Mouse (Mus musculus): ENCODE measurements around the gene Ret. TPM values are rescaled to one million over a fixed set of nuclear protein-coding genes. Genes with fewer than 3 reads are reported as not detected.
A peak's percentile ranks its signal among the peaks of the same experiment; 100 is the strongest.

The Ret gene
- polyA plus RNA-seq, 1 experiment from 2014 or later: 14.7 TPM

DNA sequence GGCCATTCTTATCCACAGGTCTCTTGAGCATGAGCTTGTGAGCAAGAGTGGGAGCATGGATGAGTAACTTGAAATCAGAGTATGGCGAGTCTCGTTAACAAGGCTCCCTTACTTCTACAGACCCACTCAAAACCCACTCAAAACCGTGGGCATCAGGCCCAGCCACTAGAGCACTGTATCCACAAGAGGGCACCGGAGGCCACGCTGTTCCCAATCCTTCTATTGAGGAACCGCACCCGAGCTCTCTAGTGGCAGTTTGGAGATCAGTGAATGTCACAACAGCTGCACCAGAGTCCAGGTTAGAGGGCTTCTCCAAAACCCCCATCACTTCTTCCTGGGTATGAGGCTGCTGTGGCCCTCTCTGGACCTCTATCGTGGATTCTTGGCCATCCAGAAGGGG lies 2.4 kb downstream of the Ret start:
- Histone ChIP-seq H3K4me3 (replicated peaks) (peak overlapping the region; percentile 63; the same call in 1 of the 2 replicates), H3K9me3 (no peaks in the 10 kb centered on the region), H3K4me2 (replicated peaks) (peak overlapping the region; percentile 7; the same call in 1 of the 2 replicates), H3K27me3 (replicated peaks) (peaks cover 46% of the 10 kb centered on the region), H3K36me3 (no peaks in the 10 kb centered on the region), H3K9ac (no peak overlapping the region), H3K4me1 (replicated peaks) (peaks cover 13% of the 10 kb centered on the region; the same call in 1 of the 2 replicates), H3K27ac (no peak overlapping the region)
- WGBS: 36% methylated on average over 8 of the region's 8 CpGs
- ATAC-seq: no peak

DNA sequence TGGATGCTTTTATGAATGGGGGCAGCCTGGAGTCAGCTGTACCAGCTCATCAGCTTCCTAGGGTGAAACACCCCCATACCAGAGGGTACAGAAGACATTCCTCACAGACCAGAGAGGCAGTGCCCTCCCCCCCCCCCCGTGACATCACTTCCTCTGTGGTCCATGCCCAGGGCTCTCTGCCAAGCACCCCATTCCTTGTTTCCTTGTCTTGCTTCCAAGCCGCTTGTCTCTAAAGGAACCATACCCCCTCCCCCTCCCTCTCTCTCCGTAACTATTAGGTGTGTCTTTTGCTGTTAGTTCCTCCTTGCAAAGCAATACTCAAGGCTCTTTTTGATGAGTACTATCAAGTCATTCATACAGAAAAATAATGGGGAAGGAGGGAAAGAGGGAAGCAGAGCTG lies 4.6 kb downstream of the Ret start:
- Histone ChIP-seq H3K4me1 (replicated peaks) (peaks cover 13% of the 10 kb centered on the region; the same call in 1 of the 2 replicates), H3K4me2 (replicated peaks) (no peak overlapping the region), H3K4me3 (replicated peaks) (no peak overlapping the region), H3K27ac (no peak overlapping the region), H3K36me3 (no peaks in the 10 kb centered on the region), H3K27me3 (replicated peaks) (peaks cover 30% of the 10 kb centered on the region), H3K9me3 (no peaks in the 10 kb centered on the region), H3K9ac (no peak overlapping the region)
- WGBS: 43% methylated on average over 3 of the region's 3 CpGs
- no peak for ATAC-seq

DNA sequence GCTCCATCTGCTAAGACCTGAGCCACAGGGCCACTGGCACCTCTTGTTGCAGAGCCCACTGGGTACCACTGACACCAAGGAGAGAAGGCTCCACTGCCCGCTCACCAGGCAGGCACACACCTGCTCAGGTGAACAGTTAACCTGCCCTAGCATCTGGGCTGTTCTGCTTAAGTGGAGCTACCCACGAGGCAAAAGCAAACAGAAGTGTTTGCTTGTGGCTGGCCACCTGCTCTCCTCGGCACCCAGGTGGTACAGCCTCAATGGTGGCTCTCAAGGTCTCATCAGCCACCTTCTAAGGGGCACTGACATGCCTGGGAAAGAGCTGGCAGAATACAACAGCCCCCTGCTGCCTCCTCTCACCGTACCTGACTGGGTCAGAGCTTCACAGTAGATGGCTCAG lies 5.3 kb downstream of the Ret start:
- ATAC-seq: no peak
- peaks cover 23% of the 10 kb centered on the region for H3K27me3 ChIP-seq (replicated peaks)

DNA sequence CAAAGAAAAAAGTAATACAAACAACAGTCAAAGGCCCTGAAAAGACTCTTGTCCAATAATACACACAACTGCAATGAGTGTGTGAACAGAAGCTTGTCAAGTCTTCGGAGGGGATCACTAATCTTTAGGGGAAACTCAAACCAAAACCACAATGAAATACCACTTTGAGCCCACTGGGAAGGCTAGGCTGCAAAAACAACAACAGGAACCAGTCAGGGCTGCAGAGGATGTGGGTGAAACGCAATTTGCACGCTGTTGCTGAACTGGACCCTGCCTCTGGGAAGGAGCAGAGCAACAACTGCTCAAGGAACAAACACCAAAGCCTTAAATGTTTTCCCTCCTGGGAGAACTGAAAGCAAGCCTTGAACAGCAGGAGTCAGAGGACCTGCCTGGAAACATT lies 7.8 kb downstream of the Ret start:
- Histone ChIP-seq H3K4me1 (replicated peaks) (peaks cover 5% of the 10 kb centered on the region; the same call in 1 of the 2 replicates), H3K9ac (no peak overlapping the region), H3K27me3 (replicated peaks) (no peaks in the 10 kb centered on the region; the same call in 1 of the 2 replicates), H3K4me2 (replicated peaks) (no peak overlapping the region), H3K9me3 (no peaks in the 10 kb centered on the region), H3K36me3 (no peaks in the 10 kb centered on the region), H3K4me3 (replicated peaks) (no peak overlapping the region), H3K27ac (no peak overlapping the region)
- ATAC-seq: no peak
- 51% methylated on average over 3 of the region's 3 CpGs for WGBS

More for the DNA sequence above, 5.3 kb downstream of the Ret start:
- 45% methylated on average over 4 of the region's 4 CpGs for WGBS
- Histone ChIP-seq H3K9me3 (no peaks in the 10 kb centered on the region), H3K4me1 (replicated peaks) (peaks cover 11% of the 10 kb centered on the region; the same call in 1 of the 2 replicates), H3K27ac (no peak overlapping the region), H3K4me2 (replicated peaks) (no peak overlapping the region), H3K9ac (no peak overlapping the region), H3K4me3 (replicated peaks) (no peak overlapping the region), H3K36me3 (no peaks in the 10 kb centered on the region)

DNA sequence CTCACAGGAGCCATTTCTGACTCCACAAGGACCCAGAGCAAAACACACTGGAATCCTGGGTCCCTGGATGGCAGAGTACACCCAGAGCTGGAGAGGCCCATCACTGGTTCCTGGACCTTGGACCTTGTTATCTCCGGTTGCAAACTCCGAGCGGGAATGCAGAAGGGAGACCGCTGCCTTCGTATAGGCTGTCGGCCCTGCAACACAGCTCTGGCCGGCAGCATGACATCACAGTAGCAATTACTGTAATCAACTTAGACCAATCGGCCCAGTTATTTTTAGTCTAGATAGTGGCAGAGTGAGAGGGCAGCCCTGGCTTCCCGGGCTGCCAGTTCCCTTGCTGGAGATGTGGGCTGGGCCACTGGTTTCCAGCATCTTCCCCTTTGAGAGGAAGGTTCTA lies 8.9 kb downstream of the Ret start:
- Histone ChIP-seq H3K27ac (peak overlapping the region; percentile 24; the same call in 1 of the 2 replicates), H3K27me3 (replicated peaks) (no peaks in the 10 kb centered on the region; the same call in 1 of the 2 replicates), H3K4me2 (replicated peaks) (no peak overlapping the region; the same call in 1 of the 2 replicates), H3K36me3 (no peaks in the 10 kb centered on the region), H3K9me3 (no peaks in the 10 kb centered on the region), H3K4me3 (replicated peaks) (no peak overlapping the region), H3K9ac (no peak overlapping the region), H3K4me1 (replicated peaks) (peaks cover 5% of the 10 kb centered on the region; the same call in 1 of the 2 replicates)
- ATAC-seq: peak; percentile 92
- WGBS: 59% methylated on average over 9 of the region's 9 CpGs

DNA sequence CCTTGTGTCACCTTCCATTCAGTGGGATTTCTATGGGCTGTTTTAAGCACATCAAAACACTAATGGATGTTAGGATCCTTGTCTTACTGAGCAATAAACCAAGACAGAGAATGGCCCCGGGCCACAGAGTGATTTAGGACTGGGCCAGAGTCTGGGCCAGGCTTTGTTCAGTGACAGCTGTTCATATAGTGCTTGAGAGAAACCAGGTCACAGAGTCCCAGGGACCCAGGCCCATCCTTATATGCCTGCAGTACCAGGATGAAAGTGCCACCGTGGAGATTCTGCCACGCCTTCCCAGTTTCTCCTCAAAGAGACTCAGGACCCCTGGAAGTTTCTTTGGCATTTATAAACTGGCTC lies 10.3 kb downstream of the Ret start:
- WGBS: 61% methylated on average over 3 of the region's 3 CpGs
- 0 out of 2 replicates have a peak overlapping the region, but pooled peaks have one; percentile 15 for H3K27ac ChIP-seq
- H3K4me2 ChIP-seq (replicated peaks): no peak overlapping the region
- H3K9ac ChIP-seq: no peak overlapping the region
- H3K27me3 ChIP-seq (replicated peaks): no peaks in the 10 kb centered on the region
- ATAC-seq: no peak
- peaks cover 3% of the 10 kb centered on the region; the same call in 1 of the 2 replicates for H3K4me1 ChIP-seq (replicated peaks)
- H3K4me3 ChIP-seq (replicated peaks): no peak overlapping the region
- H3K9me3 ChIP-seq: no peaks in the 10 kb centered on the region
- no peaks in the 10 kb centered on the region for H3K36me3 ChIP-seq

DNA sequence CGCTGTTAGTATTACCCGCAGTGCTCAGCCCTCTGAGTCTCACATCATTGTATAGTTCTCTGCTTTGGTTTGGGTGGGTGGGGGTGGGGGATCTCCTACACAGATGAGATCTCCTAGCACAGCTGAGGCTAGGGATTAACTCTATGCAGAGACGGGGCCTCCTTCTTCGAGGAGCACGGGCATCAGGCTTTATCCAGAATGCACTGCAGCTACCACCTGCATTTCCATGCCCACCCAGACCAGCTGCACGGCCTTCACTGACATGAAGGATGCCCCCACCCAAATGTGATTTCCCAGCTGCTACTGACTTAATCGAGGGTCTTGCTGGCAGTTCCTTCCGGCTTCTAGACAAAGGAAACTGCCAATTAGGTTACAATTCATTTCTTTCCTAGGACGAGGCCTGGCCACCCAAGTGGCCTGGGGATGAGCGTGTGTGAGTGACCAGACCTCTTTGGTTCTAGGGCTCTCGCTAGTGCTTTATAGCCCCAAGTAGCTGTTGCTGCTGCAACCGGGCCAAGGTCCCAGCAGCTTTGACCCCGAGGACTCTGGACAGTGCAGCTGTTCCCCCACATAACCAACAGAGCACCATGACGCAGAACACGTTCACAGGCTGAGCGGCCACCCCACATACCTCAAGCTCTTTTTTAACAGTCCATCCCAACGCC lies 10.8 kb downstream of the Ret start:
- Histone ChIP-seq H3K9me3 (no peaks in the 10 kb centered on the region), H3K4me3 (replicated peaks) (no peak overlapping the region), H3K27ac (no peak overlapping the region), H3K4me2 (replicated peaks) (no peak overlapping the region), H3K9ac (no peak overlapping the region), H3K4me1 (replicated peaks) (peaks cover 3% of the 10 kb centered on the region; the same call in 1 of the 2 replicates), H3K27me3 (replicated peaks) (no peaks in the 10 kb centered on the region), H3K36me3 (no peaks in the 10 kb centered on the region)
- ATAC-seq: no peak
- WGBS: 56% methylated on average over 17 of the region's 17 CpGs

DNA sequence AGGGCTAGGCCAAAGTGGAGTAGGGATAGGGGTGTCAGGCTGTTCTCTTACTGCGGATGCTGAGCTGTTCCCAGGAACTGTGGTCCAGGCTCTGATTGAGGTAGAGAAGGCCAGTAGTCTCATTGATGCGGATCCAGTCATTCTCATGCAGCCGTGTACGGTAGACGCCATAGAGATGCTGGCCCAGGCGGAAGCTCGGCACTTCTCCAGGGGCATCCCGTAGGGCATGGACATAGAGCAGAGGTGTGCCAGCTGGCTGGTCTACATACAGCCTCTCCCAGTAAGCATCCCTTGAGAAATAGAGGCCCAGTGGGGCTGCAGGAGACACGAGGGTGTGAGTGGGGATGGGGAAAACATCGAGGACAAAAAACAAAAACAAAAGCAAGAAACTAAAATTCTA lies 13.4 kb downstream of the Ret start:
- WGBS: 91% methylated on average over 10 of the region's 10 CpGs
- no peak overlapping the region for H3K9ac ChIP-seq
- H3K36me3 ChIP-seq: no peaks in the 10 kb centered on the region
- no peaks in the 10 kb centered on the region for H3K27me3 ChIP-seq (replicated peaks)
- no peak for ATAC-seq
- no peak overlapping the region for H3K4me2 ChIP-seq (replicated peaks)
- no peaks in the 10 kb centered on the region for H3K9me3 ChIP-seq
- H3K4me1 ChIP-seq (replicated peaks): peaks cover 13% of the 10 kb centered on the region
- H3K27ac ChIP-seq: no peak overlapping the region
- no peak overlapping the region for H3K4me3 ChIP-seq (replicated peaks)

DNA sequence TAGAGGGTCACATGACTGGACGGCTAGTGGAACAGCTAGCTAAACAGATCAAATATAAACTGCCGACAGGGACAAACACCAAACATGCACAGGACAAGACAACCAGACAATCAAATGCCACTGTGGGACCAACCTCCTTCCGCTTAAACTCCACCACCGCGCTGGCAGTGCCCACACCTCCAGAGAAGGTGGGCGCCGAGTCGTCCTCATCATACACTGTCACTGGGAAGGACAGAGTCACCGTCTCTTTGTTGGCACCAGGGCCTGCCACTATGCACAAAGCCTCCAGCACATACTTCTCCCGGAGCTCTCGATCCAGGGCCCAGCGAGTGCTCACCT lies 17.5 kb downstream of the Ret start:
- no peaks in the 10 kb centered on the region for H3K27me3 ChIP-seq (replicated peaks)
- no peaks in the 10 kb centered on the region for H3K9me3 ChIP-seq
- no peak overlapping the region for H3K9ac ChIP-seq
- no peak overlapping the region for H3K27ac ChIP-seq
- no peak overlapping the region for H3K4me3 ChIP-seq (replicated peaks)
- H3K4me2 ChIP-seq (replicated peaks): 0 out of 2 replicates have a peak overlapping the region, but pooled peaks have one; percentile 12
- 75% methylated on average over 12 of the region's 12 CpGs for WGBS
- H3K36me3 ChIP-seq: no peaks in the 10 kb centered on the region
- ATAC-seq: peak; percentile 13; the same call in 1 of the 2 replicates
- peaks cover 10% of the 10 kb centered on the region for H3K4me1 ChIP-seq (replicated peaks)

DNA sequence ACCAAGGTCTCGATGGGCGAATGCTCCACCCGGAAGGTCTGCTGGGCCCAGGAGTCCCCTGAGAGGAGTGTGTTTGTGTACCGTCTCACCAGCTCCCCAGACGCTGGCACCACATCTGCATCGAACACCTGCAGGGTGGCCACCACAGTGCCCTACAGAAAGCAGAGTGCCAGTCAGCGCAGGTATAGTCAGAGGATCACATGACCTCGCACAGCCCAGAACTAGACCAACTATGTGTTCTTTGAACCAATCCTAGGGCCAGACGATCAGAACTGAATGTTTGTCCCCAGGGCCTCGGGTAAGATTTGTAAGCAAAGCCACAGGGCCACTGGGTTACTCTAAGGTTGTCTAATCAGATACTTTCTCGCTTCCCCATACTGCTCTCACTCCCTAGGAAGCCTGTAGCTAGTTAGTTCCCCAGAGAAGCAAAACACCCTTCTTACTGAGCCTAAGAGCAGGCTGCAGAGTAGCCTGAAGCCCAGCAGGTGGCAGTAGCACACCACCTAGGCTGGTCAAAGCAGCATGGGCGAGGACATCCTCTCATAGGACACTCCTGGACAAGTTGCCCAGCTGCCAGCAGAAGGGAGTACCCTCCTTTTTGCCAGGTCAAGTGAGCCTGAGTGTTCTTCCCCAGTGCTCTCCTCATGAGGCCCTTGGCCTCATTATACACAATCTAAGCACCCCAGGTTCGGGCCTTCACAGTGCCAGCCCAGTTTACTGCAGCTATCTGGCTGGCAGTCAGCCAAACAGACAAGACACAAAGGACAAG lies 18.0 kb downstream of the Ret start:
- H3K36me3 ChIP-seq: no peaks in the 10 kb centered on the region
- no peak overlapping the region for H3K9ac ChIP-seq
- WGBS: 58% methylated on average over 13 of the region's 13 CpGs
- H3K4me2 ChIP-seq (replicated peaks): 0 out of 2 replicates have a peak overlapping the region, but pooled peaks have one; percentile 12
- H3K4me1 ChIP-seq (replicated peaks): peaks cover 10% of the 10 kb centered on the region
- H3K4me3 ChIP-seq (replicated peaks): no peak overlapping the region
- H3K27ac ChIP-seq: no peak overlapping the region
- ATAC-seq: peak; percentile 81
- no peaks in the 10 kb centered on the region for H3K27me3 ChIP-seq (replicated peaks)
- no peaks in the 10 kb centered on the region for H3K9me3 ChIP-seq

DNA sequence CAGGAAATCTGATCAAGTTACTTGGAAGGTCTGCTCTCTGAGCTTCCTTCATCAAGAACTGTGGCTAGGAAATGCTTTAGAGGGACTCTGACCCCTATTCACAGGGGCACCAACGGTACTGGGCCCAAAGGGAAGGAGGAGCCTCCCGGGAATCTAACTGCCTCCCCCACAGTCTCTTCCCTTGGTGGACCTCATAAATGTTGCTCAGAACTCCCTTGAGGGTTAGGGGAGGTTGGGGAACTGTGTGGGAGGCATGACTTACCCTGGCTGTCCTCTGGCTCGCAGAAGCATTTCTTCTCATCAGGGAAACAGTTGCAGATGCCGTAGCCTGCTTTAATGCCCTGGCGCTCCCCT lies 23.6 kb downstream of the Ret start:
- Histone ChIP-seq H3K9me3 (no peaks in the 10 kb centered on the region), H3K9ac (no peak overlapping the region), H3K27ac (no peak overlapping the region), H3K4me3 (replicated peaks) (no peak overlapping the region), H3K27me3 (replicated peaks) (no peaks in the 10 kb centered on the region), H3K4me2 (replicated peaks) (no peak overlapping the region), H3K36me3 (no peaks in the 10 kb centered on the region), H3K4me1 (replicated peaks) (no peaks in the 10 kb centered on the region)
- 72% methylated on average over 5 of the region's 5 CpGs for WGBS
- ATAC-seq: no peak; the same call in 1 of the 2 replicates

DNA sequence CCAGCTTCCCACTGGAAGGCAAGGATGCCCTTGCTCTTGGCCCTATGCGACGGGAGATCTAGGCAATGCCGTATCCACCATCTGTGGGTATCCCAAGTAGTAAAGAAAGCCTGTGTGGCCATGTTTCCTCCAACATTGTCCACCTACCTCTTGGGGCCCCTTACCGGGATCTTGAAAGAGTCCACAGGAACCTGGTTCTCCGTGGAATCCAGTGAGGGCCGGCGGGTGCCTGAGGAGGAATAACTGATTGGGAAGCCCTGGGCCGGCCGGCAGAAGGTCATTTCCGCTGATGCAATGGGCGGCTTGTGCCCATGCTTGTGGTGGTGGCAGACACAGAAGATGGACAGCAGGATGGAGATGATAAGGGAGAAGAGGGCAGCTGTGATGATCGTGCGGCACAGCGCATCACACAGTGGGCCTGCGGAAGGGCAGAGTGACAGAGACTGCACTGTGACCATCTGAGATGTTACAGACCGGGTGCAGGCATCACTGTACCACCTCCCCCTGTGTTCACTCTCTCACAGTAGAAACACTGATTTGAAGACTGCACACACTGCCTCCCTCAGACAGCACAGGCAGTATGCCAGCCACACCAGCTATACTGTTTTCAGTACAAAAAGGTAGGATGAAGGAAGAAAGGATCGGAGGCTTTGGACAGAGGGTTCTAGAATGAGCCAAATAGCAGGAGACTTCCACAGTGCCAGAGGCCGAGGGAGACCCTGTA lies 24.1 kb downstream of the Ret start:
- no peak overlapping the region for H3K27ac ChIP-seq
- no peak overlapping the region for H3K4me2 ChIP-seq (replicated peaks)
- no peaks in the 10 kb centered on the region for H3K9me3 ChIP-seq
- no peak for ATAC-seq
- no peaks in the 10 kb centered on the region for H3K27me3 ChIP-seq (replicated peaks)
- H3K36me3 ChIP-seq: no peaks in the 10 kb centered on the region
- 87% methylated on average over 18 of the region's 18 CpGs for WGBS
- no peak overlapping the region for H3K4me3 ChIP-seq (replicated peaks)
- H3K9ac ChIP-seq: no peak overlapping the region
- H3K4me1 ChIP-seq (replicated peaks): no peaks in the 10 kb centered on the region

All from intestine, embryonic 15.5 days (tissue).